Mouse (Mus musculus) bone marrow, adult 2 months (tissue): Measurements from ENCODE around the gene Klhdc10.

ENCODE experiments used
- CTCF ChIP-seq: fragments of 200-500 bp; IDR thresholded peaks from 2 replicates; pipeline ENCODE4 v1.5.1; 2011; ENCODE audit warnings: low read length, control low read depth; ENCODE audit not compliant: control insufficient read depth, insufficient read depth
- POLR2A ChIP-seq: fragments of 200-500 bp; IDR thresholded peaks from 2 replicates; pipeline ENCODE4 v1.6.1; 2011; ENCODE audit warnings: low read depth, mild to moderate bottlenecking, control low read depth, low read length, borderline replicate concordance; ENCODE audit not compliant: control insufficient read depth

- TF ChIP-seq POLR2A (no peak), CTCF (no peak)
These were observed 45.5 kb upstream of the Klhdc10 start for GRCm38 (mm10) chr6:30356161-30356560.
